Mouse (Mus musculus) MEL (cell line): Measurements from ENCODE around the gene Dlg1.

Experiments used
- CTCF ChIP-seq, 3 experiments: IDR thresholded peaks in 2 of 3; conservative IDR thresholded peaks in 1 of 3; 2 replicates each; pipeline ENCODE4 v1.5.1; 2011 to 2012; ENCODE audit warnings: low read length in 3 of 3, low read depth in 2 of 3, mild to moderate bottlenecking in 2 of 3, improper control_type of control experiment in 1 of 3, inconsistent platforms in 1 of 3, mixed read lengths in 1 of 3, moderate library complexity in 1 of 3; ENCODE audit not compliant: control insufficient read depth in 1 of 3, insufficient read depth in 1 of 3, poor library complexity in 1 of 3, severe bottlenecking in 1 of 3
- POLR2A ChIP-seq, 2 experiments: IDR thresholded peaks; 2 replicates each; pipeline ENCODE4 v1.6.1; 2011 to 2012; ENCODE audit warnings: low read length in 2 of 2, mild to moderate bottlenecking in 2 of 2, control low read depth in 1 of 2, improper control_type of control experiment in 1 of 2, low read depth in 1 of 2, moderate library complexity in 1 of 2; ENCODE audit not compliant: control insufficient read depth in 1 of 2, insufficient read depth in 1 of 2, poor library complexity in 1 of 2
- RCOR1 ChIP-seq: IDR thresholded peaks from 2 replicates; pipeline ENCODE4 v1.6.1; 2012; ENCODE audit warnings: low read depth, mild to moderate bottlenecking, inconsistent platforms, low read length, improper control_type of control experiment
- ZMIZ1 ChIP-seq: IDR thresholded peaks from 2 replicates; pipeline ENCODE4 v1.6.1; 2012; ENCODE audit warnings: low read depth, mild to moderate bottlenecking, inconsistent platforms, low read length, improper control_type of control experiment, moderate library complexity
- ZNF384 ChIP-seq: IDR thresholded peaks from 2 replicates; pipeline ENCODE4 v1.6.1; 2012; ENCODE audit warnings: low read depth, mild to moderate bottlenecking, inconsistent platforms, low read length, improper control_type of control experiment

DNA sequence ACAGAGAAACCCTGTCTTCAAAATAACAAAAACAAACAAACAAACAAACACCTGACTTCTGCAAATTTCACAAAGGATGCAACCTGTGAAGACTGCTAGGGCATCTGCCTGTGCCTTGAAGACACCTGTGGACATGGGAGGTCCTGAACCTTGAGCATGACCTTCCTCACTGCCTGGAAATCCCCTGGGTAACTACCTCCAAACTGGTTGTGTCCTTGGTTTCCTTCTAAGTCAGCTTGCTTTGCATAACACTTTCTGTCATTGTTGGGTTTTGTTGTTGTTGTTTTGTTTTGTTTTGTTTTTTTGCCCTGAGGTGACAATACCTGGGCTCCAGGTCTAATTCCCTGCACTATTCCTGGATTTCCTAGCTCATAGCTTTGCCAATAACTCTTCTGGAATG, 46.1 kb upstream of the Dlg1 start:
- no peak for TF ChIP-seq ZNF384
- TF ChIP-seq CTCF (IDR thresholded peaks at IDR 0.05 in 2 of 3, conservative IDR thresholded peaks at IDR 0.05 in 1 of 3; ENCODE audit: control insufficient read depth in 1 of 3, insufficient read depth in 1 of 3, low read depth in 2 of 3, low read length in 3 of 3, poor library complexity in 1 of 3, severe bottlenecking in 1 of 3) = no peak
- TF ChIP-seq ZMIZ1 = no peak
- TF ChIP-seq POLR2A (IDR thresholded peaks at IDR 0.05; ENCODE audit: control insufficient read depth in 1 of 2, insufficient read depth in 1 of 2, low read depth in 1 of 2, low read length in 2 of 2, poor library complexity in 1 of 2) = no peak
- TF ChIP-seq RCOR1 = no peak
